In the genomic region with DNA sequence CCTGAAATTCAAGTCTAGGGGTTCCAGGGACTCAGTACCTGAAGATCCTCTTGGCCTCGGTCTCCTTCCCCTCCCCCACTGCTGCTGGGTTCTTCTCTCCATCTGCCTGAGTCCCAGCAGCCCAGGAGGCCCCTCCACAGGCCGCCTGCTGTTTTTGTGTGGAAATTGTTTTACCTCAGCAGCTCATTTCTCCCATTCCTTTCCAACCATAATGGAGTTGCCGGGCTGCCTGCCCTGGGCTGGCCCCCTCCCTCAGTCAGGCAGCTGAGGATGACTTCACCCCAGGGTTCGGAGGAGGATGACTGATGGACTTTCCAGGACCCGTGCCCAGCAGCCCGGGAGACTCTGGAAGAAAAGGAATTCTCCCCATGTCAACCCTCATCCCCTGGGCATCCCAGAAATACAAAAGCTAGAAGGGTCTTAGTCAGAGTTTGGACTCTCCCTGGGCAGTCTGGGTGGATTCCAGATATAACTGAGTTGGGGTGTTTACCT, we compare ENCODE assay signal across 9 mouse cellular contexts. TPM values are rescaled to one million over a fixed set of nuclear protein-coding genes. Genes with fewer than 3 reads are reported as not detected.
DNase-seq lines count a peak whose midpoint lies in the region; ATAC-seq and TF ChIP-seq lines count a peak whose summit lies in the region.
"Had no signal": no experiment of that assay in that cellular context is flagged by ENCODE, and none has a peak within 500 bp of the region (broad histone marks: within the 10 kb centered on the region; RNA-seq: fewer than 3 reads in every experiment).

No protein-coding gene starts in this region.

- H3K27ac ChIP-seq in heart, adult 2 months: peak overlapping the region; percentile 88
- H3K27ac ChIP-seq in heart, embryonic 14.5 days (replicated peaks in 1 of 2; ENCODE audit: control insufficient read depth in 1 of 2, insufficient read depth in 1 of 2, low read depth in 2 of 2, low read length in 2 of 2): peak overlapping the region; percentile 96
- H3K27ac ChIP-seq in liver, embryonic 12.5 days: peak overlapping the region; percentile 20; the same call in 1 of the 2 replicates

- 0 out of 2 replicates have a peak, but pooled peaks have one; percentile 5 for TF ChIP-seq CTCF in heart, adult 2 months (IDR thresholded peaks at IDR 0.05)

- H3K9ac ChIP-seq in heart, adult 2 months (ENCODE audit: low read depth, low read length): peak overlapping the region; percentile 58
- peak overlapping the region; percentile 64 for H3K9ac ChIP-seq in heart, embryonic 14.5 days (ENCODE audit: low read length)
- H3K9ac ChIP-seq in liver, embryonic 12.5 days: no peak overlapping the region

- ATAC-seq in heart, embryonic 14.5 days (ENCODE audit: insufficient number of reproducible peaks, insufficient read depth, low FRiP score, low read depth): no peak
- ATAC-seq in liver, embryonic 12.5 days: no peak

- intact Hi-C loops in heart, adult 2 months (cut with DNase I): loop anchor here (2.0 kb wide), 2 partner anchors 48 to 112 kb away; a partner anchor contains a TSS
- intact Hi-C loops in heart, postnatal 36 days (cut with DNase I): loop anchor here (2.0 to 5.0 kb wide), 3 partner anchors 16 to 63 kb away; no protein-coding TSS in a partner anchor

- H3K36me3 ChIP-seq in heart, adult 2 months (ENCODE audit: control insufficient read depth, insufficient read depth, low read length): peaks cover 5% of the 10 kb centered on the region
- H3K36me3 ChIP-seq in heart, embryonic 14.5 days (ENCODE audit: control insufficient read depth, insufficient read depth, low read length): peaks cover 30% of the 10 kb centered on the region
- no peaks in the 10 kb centered on the region for H3K36me3 ChIP-seq in liver, embryonic 12.5 days

- H3K4me3 ChIP-seq in heart, adult 2 months: no peak overlapping the region
- H3K4me3 ChIP-seq in heart, embryonic 14.5 days (ENCODE audit: control insufficient read depth in 1 of 2, insufficient read depth in 1 of 2, low read depth in 1 of 2, low read length in 2 of 2): no peak overlapping the region
- no peak overlapping the region for H3K4me3 ChIP-seq in liver, embryonic 12.5 days

- TF ChIP-seq POLR2A in heart, adult 2 months (IDR thresholded peaks at IDR 0.05; ENCODE audit: insufficient read depth, low read depth, low read length): no peak

- 9% methylated on average over 6 of the region's 6 CpGs for WGBS in heart, adult 2 months
- WGBS in heart, embryonic 14.5 days: 16% methylated on average over 6 of the region's 6 CpGs
- 36% methylated on average over 6 of the region's 6 CpGs for WGBS in liver, embryonic 12.5 days (ENCODE audit: insufficient replicate concordance)

- H3K4me2 ChIP-seq in heart, embryonic 14.5 days (ENCODE audit: low read length): peak overlapping the region; percentile 19
- no peak overlapping the region for H3K4me2 ChIP-seq in liver, embryonic 12.5 days

- H3K9me3 ChIP-seq in heart, embryonic 14.5 days (ENCODE audit: control insufficient read depth, low read length): no peaks in the 10 kb centered on the region
- no peaks in the 10 kb centered on the region for H3K9me3 ChIP-seq in liver, embryonic 12.5 days (replicated peaks)
- H3K9me3 ChIP-seq: G1E had no signal

- H3K4me1 ChIP-seq in heart, adult 2 months (ENCODE audit: control insufficient read depth, insufficient read depth, low read length): peaks cover 12% of the 10 kb centered on the region
- H3K4me1 ChIP-seq in heart, embryonic 14.5 days (ENCODE audit: control insufficient read depth in 2 of 2, insufficient read depth in 2 of 2, low read length in 2 of 2): peaks cover 24 to 30% of the 10 kb centered on the region in 2 experiments
- peaks cover 30% of the 10 kb centered on the region for H3K4me1 ChIP-seq in liver, embryonic 12.5 days

- TF ChIP-seq EP300 in heart, adult 2 months (IDR thresholded peaks at IDR 0.05; ENCODE audit: insufficient read depth, low read depth, low read length): 0 out of 2 replicates have a peak, but pooled peaks have one; percentile 5

- peak in 1 of 2 experiments; percentile 51 for DNase-seq in heart, adult 2 months
- DNase-seq in heart, postnatal 36 days: no peak
- peak; percentile 96 for DNase-seq in NIH3T3 (ENCODE audit: low read depth)
- no peak for DNase-seq in frontal cortex, adult 2 months (ENCODE audit: extremely low spot score in 1 of 2, low spot score in 1 of 2)
- DNase-seq in ovary, postnatal 10 days (ENCODE audit: low spot score): no peak
- DNase-seq in urinary bladder, postnatal 25 days (ENCODE audit: low spot score): no peak

- H3K27me3 ChIP-seq in heart, adult 2 months (ENCODE audit: control insufficient read depth, insufficient read depth, low read length): no peaks in the 10 kb centered on the region
- H3K27me3 ChIP-seq in heart, embryonic 14.5 days (ENCODE audit: control insufficient read depth, insufficient read depth, low read length): no peaks in the 10 kb centered on the region
- peaks cover 30% of the 10 kb centered on the region for H3K27me3 ChIP-seq in liver, embryonic 12.5 days (replicated peaks)

- no peaks in the 10 kb centered on the region for H3K79me2 ChIP-seq in heart, adult 2 months (replicated peaks; ENCODE audit: control insufficient read depth, insufficient read depth, low read length)

RNA-seq across cellular contexts. Expression of a gene that starts 23.7 kb away (rescaled TPM):
- 100 to 1,000 TPM; 303 to 314 TPM for total RNA-seq in heart, adult 2 months (2021)
- polyA plus RNA-seq in heart, adult 2 months (2012; rRNA removed): 121 and 142 TPM in 2 replicates
- 100 to 1,000 TPM; 273 to 312 TPM for total RNA-seq in heart, postnatal 36 days (2021)
- polyA plus RNA-seq in heart, embryonic 14.5 days (2014; fragmentation: Nextera tagmentation; extraction: Ambion mirVana): 95.0 and 97.4 TPM in 2 replicates
- 47.0 and 47.6 TPM in 2 replicates for polyA plus RNA-seq in liver, embryonic 12.5 days (2016; fragmentation: Nextera tagmentation; extraction: Ambion mirVana)
- polyA plus RNA-seq in frontal cortex, adult 2 months (2012; rRNA removed): 71.1 and 76.6 TPM in 2 replicates

Comparison
In these comparisons a context has a peak if more than half of its experiments do, and no peak if none do; other contexts are left out.
1. H3K27ac ChIP-seq: peak in every context shown above with its lines; median percentile 96 in heart, embryonic 14.5 days; 88 in heart, adult 2 months; 20 in liver, embryonic 12.5 days.